Mouse (Mus musculus) c-Kit-positive CD71-positive TER-119-positive erythroid progenitor cells, embryonic 14.5 days (primary cell): Measurements from ENCODE around the gene B9d1.

ENCODE experiments used
- DNase-seq: peaks from one replicate; pipeline ENCODE4 v3.0.0-alpha.2; 2013; ENCODE audit warnings: low spot score

Gene B9d1

DNA sequence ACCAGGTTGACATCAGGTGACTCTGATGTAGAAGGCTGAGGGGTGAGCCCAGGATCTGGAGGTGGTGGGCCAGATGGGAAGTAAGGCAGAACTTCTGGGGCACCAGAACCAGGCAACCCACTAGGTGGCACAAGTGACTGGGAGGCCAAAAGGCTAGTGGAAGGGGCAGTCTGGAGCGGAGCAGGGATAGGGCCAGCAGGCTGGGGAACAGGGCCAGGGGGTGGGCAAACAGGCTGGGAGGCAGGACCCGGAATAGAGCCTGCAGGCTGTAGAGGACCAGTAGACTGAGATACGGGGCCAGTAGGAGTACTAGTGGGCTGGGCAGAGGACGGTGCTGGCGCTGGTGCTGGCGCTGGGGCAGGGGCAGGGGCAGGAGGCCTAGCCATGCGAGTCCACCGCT, 15.1 kb upstream of the B9d1 start:
- no peak for DNase-seq

DNA sequence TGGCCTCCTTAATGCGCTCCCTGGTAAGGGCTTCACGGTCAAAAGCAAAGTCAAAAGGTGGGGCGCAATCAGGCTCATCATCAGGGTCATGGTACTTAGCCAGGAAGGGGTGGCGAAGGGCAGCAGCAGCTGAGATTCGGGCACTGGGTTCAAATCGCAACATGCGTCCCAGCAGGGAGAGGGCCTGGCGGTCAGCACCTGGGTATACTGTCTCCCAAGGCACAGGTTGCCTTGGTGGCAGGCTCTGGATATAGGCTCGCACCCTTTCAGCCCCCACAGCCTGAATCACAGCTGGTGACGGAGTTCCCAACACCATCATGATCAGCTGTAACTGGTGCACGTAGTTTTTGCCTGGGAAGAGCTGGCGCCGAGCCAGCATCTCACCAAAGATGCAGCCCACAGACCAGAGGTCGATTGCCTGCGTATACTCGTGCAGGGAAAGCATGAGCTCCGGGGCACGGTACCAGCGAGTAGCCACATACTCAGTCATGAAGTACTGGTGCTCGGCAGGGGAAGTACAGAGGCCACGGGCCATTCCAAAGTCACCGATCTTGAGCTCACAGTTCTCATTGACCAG, 13.9 kb upstream of the B9d1 start:
- no peak for DNase-seq

DNA sequence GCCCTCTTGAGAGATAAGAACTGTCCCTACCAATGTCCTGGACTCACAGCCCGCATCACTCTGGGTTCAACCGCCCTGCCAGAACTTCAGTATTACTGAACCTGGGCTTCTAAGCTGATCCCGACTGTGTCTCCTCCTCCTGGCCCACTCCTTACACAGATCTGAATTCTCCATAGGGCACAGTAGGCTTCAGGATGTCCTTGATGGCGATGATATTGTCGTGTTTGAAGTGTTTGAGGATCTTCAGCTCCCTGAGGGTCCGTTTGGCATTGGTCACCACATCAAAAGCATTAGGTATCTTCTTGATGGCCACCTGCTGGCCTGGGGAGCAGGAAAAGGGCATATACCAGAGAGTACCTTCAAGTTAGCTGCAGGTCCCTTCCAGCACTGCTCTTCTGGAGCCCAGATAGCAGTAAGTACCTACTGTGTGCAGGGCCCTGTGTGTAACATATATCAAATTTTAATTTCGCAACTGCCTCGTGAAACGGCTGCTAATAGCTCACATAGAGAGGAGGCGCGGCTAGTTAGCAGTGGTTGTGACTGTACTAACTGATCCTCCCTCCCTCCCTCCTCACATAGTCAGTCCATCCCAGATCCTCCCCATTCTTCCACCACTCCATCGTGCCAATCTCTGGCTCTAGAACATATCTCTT, 12.1 kb upstream of the B9d1 start:
- DNase-seq, result no peak

DNA sequence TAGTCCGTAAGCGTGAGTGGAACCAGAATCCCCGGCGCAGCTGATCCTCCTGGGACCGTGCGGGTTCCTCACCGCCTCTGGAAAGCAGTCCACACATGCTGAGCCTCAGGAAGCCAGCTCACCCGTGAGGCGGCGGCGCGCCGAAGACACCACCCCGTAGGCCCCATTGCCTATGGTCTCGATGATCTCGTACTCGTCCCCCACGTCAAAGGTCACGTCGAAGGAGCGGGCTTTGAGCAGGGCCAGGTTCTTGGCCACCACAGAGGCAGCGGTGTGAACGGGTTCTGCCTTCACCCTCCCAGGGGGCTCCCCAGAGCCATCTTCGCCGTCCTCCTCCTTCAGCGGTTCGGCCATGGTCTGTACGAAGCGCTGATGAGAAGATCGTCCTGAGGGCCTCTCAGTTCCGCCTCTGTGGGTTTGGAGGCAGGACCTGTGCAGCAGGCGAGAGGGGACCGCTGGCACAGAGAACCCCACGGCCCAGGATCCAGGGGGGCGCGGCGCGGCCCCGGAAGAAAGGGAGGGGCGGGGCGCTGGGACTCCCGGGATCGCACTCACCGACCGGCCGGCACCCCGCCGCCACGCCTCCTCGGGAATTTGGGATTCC, 11.3 kb upstream of the B9d1 start:
- DNase-seq, result no peak

- DNase-seq, result peak; percentile 94
Observed at GRCm38 (mm10) chr11:61494129-61494997, 10.6 kb upstream of the B9d1 start, which contains the start of gene Mapk7. Gene Mapk7 (minus strand): TSS chr11:61494406.

DNA sequence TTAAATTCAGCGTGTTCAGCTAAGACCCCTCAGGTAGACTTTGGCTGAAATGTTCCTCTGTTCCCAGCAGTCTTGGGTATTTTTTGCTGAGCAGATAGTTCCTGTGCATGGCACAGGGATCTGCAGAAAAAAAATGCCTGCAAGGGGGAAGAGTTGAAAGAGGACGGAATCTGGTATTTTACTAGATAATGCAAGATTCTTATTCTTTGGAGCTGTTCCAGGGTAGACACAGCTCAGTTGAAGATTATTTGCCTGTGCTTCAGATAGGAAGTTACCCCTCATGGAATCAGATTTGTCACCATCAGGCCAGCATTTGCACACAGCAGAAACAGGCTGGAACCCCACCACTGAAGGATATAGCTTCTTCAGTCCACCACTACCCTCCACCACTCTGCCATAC, 9.4 kb upstream of the B9d1 start:
- DNase-seq, result no peak

DNA sequence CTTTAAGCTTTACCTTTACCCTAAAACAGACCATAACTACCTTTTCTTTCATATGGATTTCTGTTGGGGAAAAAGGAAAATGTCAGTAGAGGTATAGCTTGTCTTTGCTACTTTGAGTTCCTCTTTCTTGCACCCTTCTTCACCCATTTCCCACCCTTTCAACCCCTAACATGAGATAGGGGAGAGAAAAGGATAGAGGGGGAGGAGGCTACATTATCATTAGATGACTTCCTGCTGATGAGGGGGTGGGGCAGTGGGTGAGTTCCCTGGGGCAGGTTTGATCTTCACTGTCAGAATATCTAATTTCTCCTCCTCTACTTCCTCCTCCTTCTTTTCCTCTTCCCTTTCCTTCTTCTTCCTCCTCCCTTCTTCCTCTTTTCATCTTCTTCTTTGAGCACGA, 7.5 kb upstream of the B9d1 start:
- no peak for DNase-seq

GRCm38 (mm10) chr11:61498736-61499504, 6.0 kb upstream of the B9d1 start:
- DNase-seq, result no peak

DNA sequence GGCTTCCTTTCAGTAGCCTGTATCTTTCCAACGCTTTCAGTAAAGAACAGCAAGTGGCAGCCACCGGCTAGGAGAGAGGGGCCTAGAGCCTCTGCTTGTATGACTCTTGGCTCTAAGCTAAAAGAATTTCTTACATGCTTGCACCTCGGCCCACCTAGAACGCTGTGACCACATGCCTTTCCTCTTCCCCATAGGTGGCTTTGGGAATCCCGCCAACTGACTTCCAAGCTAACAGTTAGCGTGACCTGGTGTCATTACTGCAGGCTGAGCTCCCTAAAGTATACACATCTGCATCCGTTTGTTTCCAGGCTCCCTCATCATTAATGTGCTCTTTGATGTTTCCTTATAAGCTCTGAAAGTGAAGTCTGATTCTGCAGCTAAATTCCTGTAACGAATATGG, 1.0 kb upstream of the B9d1 start:
- no peak for DNase-seq

DNA sequence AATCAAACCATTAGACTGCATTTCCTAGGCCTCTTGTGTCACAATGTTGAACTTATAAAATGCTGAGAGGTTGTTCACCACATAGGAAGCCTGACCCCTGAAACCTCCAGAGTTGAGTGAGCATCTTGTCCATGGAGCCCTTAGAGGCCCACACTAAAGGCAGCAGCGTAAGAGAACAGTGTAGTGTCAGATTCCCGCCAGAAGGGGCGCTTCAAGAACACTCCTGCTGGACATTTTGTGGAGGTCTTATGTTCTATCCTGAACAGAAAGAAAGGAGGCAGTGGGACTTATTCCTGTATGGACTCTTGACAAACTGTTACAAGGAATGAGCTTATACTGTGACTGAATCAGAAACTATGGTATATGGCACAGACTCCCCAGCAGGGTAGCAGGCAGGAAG, 10.0 kb downstream of the B9d1 start:
- DNase-seq, result peak; percentile 19

- no peak for DNase-seq
Observed at GRCm38 (mm10) chr11:61517971-61518370, 13.0 kb downstream of the B9d1 start.

DNA sequence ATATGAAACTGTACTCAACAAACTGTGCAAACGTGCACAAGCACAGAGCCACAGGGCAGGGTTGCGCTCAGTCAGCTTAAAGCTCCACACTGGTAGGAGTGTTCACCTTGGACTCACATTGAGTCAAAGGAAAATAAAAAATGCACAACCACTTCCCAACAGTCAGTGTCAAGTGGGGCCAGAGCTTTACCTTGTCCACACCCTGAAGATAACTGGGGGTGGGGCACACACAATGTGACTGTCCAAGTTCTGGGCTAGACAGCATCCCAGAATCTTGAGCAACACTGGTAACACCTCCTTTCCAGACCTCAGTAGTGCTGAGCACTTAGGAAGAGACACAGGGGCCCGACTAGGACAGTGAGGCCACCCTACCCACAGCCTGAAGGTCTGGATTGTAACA, 13.9 kb downstream of the B9d1 start:
- no peak for DNase-seq

GRCm38 (mm10) chr11:61519484-61520107, 14.7 kb downstream of the B9d1 start:
- no peak for DNase-seq

DNA sequence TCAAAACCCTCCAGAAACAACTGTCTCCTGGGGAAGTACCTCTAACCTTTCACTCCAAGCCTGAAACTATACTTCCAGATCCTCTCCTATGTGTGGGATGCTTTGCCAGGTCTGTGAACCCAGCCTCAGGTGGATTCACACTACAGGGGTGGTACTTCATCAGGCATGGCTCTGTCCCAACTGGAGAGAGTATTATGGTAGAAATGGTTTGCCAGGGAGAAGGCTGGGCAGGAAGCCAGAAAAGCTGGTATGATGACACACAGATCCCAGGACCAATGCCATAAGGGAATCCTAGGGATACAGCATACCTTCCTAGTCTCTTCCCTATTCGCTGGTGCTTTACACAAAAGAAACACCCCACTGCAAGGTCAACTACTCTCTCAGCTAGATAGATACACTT, 21.9 kb downstream of the B9d1 start:
- DNase-seq, result no peak

- no peak for DNase-seq
Observed at GRCm38 (mm10) chr11:61529268-61529713, 24.3 kb downstream of the B9d1 start.

GRCm38 (mm10) chr11:61532820-61533219, 27.9 kb downstream of the B9d1 start:
- no peak for DNase-seq

DNA sequence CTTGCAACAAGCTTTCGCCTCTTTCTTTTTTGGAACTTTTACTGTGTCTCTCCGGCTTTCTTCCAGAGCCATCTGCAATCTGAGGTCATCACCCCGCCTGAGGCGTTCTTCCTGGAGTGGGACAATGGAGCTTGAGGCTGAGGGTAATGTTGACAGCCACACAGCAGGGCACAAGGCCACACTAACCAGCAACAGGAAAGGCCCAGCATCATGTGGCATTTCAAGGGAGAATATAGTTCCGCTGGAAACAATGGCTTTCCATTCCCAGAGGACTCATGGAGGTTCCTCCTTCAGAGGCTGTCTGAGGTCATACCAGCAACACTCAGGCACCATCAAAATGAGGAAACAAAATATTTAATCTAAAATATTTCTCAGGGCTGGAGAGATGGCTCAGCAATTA, 28.6 kb downstream of the B9d1 start:
- DNase-seq, result no peak

- no peak for DNase-seq
Observed at GRCm38 (mm10) chr11:61535530-61535929, 30.6 kb downstream of the B9d1 start.

GRCm38 (mm10) chr11:61536952-61537351, 32.0 kb downstream of the B9d1 start:
- DNase-seq, result no peak

DNA sequence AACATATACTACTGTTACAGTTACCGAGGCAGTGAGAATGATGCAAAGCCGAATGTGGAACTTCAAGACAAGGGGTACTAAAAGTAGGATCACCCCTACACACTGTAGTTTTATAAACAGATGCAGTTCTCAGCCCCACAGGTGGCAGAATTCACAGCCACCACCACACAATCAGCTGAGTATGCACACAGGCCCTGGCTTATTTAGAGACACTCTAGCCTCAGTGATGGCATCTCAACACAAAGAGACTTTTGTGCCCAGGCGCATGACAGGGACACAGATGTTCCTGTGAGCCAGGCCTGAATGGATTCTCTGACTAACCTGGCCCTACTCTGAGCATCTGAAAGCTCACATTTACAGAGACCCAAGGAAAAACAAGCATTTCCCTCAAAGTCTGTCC, 32.4 kb downstream of the B9d1 start:
- DNase-seq, result no peak

DNA sequence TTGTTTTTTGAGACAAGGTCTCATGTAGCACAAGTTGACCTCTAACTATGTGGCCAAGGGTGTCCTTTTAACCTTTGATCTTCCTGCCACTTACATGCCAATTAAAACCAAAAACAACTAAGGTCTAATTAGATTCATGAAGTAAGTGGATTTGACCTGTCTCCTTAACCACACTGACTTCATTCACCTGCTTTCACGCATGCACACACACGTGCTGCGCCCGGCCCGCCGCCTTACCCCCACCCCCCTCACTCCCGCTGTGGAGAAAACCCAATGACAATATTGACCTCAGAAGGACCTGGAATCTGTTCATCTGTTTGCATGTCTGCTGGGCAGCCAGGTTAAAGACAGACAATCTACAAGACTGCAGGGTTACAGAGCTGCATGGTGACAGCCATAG, 35.7 kb downstream of the B9d1 start:
- DNase-seq, result no peak
